Mouse (Mus musculus) T-helper 2 cell (primary cell): ENCODE measurements around the gene Ank3.

Source experiments
- in situ Hi-C: fragments of 300-600 bp; cut with MboI, MseI; formaldehyde crosslinking; loops from one replicate; pipeline ENCODE4 v1.15.1; 2025; ENCODE audit warnings: high pct_unique_total_duplicates

Gene Ank3

GRCm38 (mm10) chr10:70032982-70033381 is 634.4 kb downstream of the Ank3 start:
- in situ Hi-C loops: no loop called here

- in situ Hi-C loops: no loop called here
Observed at GRCm38 (mm10) chr10:70033856-70034255, 635.3 kb downstream of the Ank3 start.

- in situ Hi-C loops: no loop called here
Observed at GRCm38 (mm10) chr10:70039871-70040291, 641.3 kb downstream of the Ank3 start.

- in situ Hi-C loops: no loop called here
Observed at GRCm38 (mm10) chr10:70041562-70041961, 643.0 kb downstream of the Ank3 start.

GRCm38 (mm10) chr10:70045722-70046121 is 647.1 kb downstream of the Ank3 start:
- in situ Hi-C loops: no loop called here

DNA sequence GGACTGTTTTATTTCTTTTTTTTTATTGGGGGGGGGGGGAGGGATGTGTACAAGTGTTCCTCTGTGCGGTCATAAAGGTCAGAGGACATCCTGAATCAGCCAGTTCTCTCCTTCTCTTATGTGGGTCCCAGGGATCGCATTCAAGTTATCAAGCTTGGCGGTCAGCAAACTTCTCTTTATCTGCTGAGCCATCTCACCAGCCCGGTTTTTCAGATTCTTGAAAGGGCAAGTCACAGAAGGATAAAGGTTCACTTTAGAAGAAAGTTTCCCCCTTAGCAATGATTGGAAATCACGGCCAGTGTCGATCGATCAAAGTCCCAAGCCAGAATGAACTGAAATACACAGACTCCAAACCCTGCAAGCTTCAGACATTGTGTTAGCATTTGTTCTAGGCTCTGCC is 651.2 kb downstream of the Ank3 start:
- in situ Hi-C loops: no loop called here

DNA sequence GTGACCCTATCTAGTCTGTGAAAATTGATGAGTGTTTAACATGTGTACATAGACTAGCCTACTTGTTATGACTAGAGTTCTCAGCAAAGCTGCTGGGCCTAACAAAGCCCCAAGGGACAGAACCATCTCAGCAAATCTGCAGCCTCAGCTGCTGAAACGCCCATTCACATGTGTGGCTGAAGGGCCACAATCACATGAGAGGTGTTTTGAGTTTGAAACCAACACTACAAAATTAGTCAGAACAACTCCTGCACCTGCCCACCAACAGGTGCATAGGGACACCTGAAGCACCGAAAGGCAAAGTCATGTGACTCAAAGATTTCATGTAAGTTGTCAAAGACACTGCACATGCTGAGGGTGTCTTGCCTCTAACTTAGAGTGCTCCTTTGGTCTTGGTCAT is 656.7 kb downstream of the Ank3 start:
- in situ Hi-C loops: no loop called here

- in situ Hi-C loops: no loop called here
Observed at GRCm38 (mm10) chr10:70057064-70057463, 658.5 kb downstream of the Ank3 start.

DNA sequence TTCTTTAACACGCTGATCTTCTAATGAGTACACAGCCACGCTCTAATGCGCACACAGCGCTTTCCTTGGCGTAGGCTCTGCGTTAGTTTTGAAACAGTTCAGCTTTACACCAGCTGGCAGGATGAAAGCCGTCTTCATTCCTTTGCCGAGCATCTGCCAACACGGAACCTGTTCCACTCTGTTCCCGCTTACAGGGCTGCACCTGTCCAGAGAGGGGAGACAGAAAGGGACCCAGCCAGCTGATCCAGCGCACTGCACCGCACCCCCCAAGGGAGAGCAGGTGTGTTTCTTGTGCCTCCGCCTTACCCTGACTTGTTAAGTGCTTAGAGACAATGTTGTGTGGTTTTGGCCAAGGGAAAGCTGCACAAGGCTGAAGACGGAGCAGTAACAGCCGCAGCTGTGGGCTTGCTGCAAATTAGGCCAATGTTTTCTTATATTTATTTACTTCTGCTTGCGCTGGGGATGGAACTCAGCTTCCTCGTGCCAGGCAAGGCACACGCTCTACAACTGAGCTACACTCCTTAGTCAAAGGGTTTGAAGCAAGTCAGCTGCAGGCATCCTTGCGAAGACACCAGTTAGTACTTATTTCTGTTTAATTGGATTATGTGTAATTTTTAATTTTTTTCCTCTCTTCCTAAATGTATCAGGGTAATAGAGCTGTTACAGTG is 661.6 kb downstream of the Ank3 start:
- in situ Hi-C loops: no loop called here

GRCm38 (mm10) chr10:70060689-70061081 is 662.1 kb downstream of the Ank3 start:
- in situ Hi-C loops: no loop called here

- in situ Hi-C loops: no loop called here
Observed at GRCm38 (mm10) chr10:70063881-70064555, 665.4 kb downstream of the Ank3 start.

- in situ Hi-C loops: no loop called here
Observed at GRCm38 (mm10) chr10:70065191-70065590, 666.6 kb downstream of the Ank3 start.

DNA sequence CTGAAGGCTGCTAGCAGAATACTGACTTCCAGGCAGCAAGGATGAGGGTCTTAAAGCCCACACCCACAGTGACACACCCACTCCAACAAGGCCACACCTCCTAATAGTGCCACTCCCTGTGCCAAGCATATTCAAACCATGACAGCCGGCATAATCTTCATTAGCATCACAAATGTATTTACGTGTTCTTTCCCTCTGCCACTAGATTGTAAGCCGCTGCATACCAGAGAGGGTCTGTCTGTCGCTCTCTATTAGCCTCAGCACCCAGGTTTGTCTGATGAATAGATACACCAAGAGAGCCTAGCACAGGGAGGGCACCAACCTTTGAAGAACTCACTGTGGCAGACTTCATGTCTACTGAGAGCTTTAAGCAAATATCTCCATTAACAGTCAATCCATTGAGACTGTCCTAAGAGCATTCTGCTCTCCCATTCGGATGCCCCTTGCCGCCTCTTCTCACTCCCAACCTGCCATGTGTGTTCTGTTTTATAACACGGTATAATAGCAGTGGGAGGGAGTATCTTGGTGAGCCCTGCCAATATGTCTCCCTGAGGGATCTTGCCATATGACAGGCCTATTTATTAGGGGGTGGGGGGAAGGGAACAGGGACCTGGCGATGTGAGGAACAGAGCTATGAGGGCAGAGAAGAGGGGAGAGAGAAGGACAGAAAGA is 668.1 kb downstream of the Ank3 start:
- in situ Hi-C loops: no loop called here

GRCm38 (mm10) chr10:70067169-70068115 is 668.9 kb downstream of the Ank3 start:
- in situ Hi-C loops: no loop called here

DNA sequence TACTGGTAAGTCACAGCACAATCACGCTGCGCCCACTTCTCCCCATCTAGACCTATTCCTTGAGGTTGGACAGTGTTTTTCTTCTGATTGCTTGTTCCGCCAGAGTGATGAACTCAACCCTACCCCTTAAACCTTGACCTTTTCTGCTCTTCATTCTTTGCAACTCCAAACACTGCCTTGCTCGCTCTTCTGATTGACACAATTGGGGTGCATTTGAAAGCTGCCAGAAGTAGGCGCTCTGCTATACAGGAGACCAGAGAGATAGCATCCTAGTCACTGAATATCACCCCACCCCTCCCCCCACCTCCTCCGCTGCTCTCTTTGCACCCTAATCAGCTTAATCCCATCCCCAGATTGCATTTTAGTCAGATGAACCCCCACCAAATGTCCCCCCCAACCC is 670.7 kb downstream of the Ank3 start:
- in situ Hi-C loops: no loop called here

- in situ Hi-C loops: no loop called here
Observed at GRCm38 (mm10) chr10:70071334-70071733, 672.8 kb downstream of the Ank3 start.
